Mouse (Mus musculus) CH12.LX (cell line): ENCODE results near the gene Mms19. TPM values are rescaled to one million over a fixed set of nuclear protein-coding genes. Genes with fewer than 3 reads are reported as not detected.

Experiments
- DNase-seq: peaks from one replicate; pipeline ENCODE4 v3.0.0-alpha.2; 2013; ENCODE audit errors: extremely low read depth
- H3K27ac ChIP-seq: 2 replicates; pipeline ENCODE4 v1.5.1; 2012; ENCODE audit warnings: low read depth, mild to moderate bottlenecking, control low read depth, moderate library complexity; ENCODE audit not compliant: insufficient read depth
- H3K27me3 ChIP-seq: replicated peaks from 2 replicates; pipeline ENCODE3; 2012; ENCODE audit warnings: inconsistent platforms
- H3K36me3 ChIP-seq, 2 experiments: replicated peaks in 1 of 2; 2 replicates each; pipeline versions ENCODE3 to v1.6.1; 2012; ENCODE audit warnings: inconsistent platforms in 1 of 2, low read length in 1 of 2, mild to moderate bottlenecking in 1 of 2, mixed read lengths in 1 of 2, moderate library complexity in 1 of 2; ENCODE audit not compliant: control insufficient read depth in 1 of 2, insufficient read depth in 1 of 2
- H3K4me1 ChIP-seq, 2 experiments: 2 replicates each; pipeline ENCODE4 v1.6.1; 2012; ENCODE audit warnings: inconsistent platforms in 1 of 2, moderate library complexity in 1 of 2; ENCODE audit not compliant: insufficient read depth in 2 of 2, control insufficient read depth in 1 of 2
- H3K4me2 ChIP-seq: 2 replicates; pipeline ENCODE4 v1.6.1; 2012; ENCODE audit warnings: low read depth, mild to moderate bottlenecking, control low read depth; ENCODE audit not compliant: poor library complexity, insufficient read depth, severe bottlenecking
- H3K4me3 ChIP-seq, 3 experiments: fragments of 150-350 bp in 1 of 3; sonication (generic) in 1 of 3; replicated peaks in 1 of 3; 2 replicates each; pipeline versions ENCODE3 to v1.5.1; 2011 to 2012; ENCODE audit warnings: low read depth in 2 of 3, low read length in 2 of 3, mild to moderate bottlenecking in 2 of 3, moderate library complexity in 2 of 3, control low read depth in 1 of 3, improper control_type of control experiment in 1 of 3, inconsistent platforms in 1 of 3, mixed read lengths in 1 of 3; ENCODE audit not compliant: poor library complexity in 1 of 3
- H3K79me2 ChIP-seq: replicated peaks from 2 replicates; pipeline ENCODE4 v1.6.1; 2012; ENCODE audit warnings: mild to moderate bottlenecking, moderate library complexity; ENCODE audit not compliant: control insufficient read depth, poor library complexity, insufficient read depth, severe bottlenecking; ENCODE audit errors: extremely low read depth
- H3K9ac ChIP-seq: 2 replicates; pipeline ENCODE4 v1.6.1; 2012; ENCODE audit warnings: low read depth, mild to moderate bottlenecking, control low read depth, moderate library complexity; ENCODE audit not compliant: insufficient read depth
- H3K9me3 ChIP-seq: replicated peaks from 2 replicates; pipeline ENCODE3; 2012; ENCODE audit warnings: low read length, inconsistent platforms, mixed read lengths
- CHD1 ChIP-seq: IDR thresholded peaks from 2 replicates; pipeline ENCODE4 v1.6.1; 2012; ENCODE audit warnings: low read depth, low read length, improper control_type of control experiment, inconsistent platforms
- E2F4 ChIP-seq: IDR thresholded peaks from 2 replicates; pipeline ENCODE4 v1.6.1; 2011; ENCODE audit warnings: low read depth, low read length, improper control_type of control experiment; ENCODE audit not compliant: insufficient replicate concordance
- ETS1 ChIP-seq: conservative IDR thresholded peaks from 2 replicates; pipeline ENCODE4 v1.6.1; 2012; ENCODE audit warnings: low read depth, mild to moderate bottlenecking, inconsistent platforms, low read length, improper control_type of control experiment, moderate library complexity
- HCFC1 ChIP-seq: IDR thresholded peaks from 2 replicates; pipeline ENCODE4 v1.6.1; 2012; ENCODE audit warnings: low read depth, mild to moderate bottlenecking, inconsistent platforms, low read length, improper control_type of control experiment
- IRF4 ChIP-seq: IDR thresholded peaks from 2 replicates; pipeline ENCODE4 v1.6.1; 2014; ENCODE audit warnings: low read depth, mild to moderate bottlenecking, inconsistent platforms, low read length, improper control_type of control experiment
- JUN ChIP-seq: IDR thresholded peaks from 2 replicates; pipeline ENCODE4 v1.6.1; 2011; ENCODE audit warnings: low read depth, mild to moderate bottlenecking, low read length, improper control_type of control experiment, moderate library complexity; ENCODE audit not compliant: insufficient read depth
- KAT2A ChIP-seq: IDR thresholded peaks from 2 replicates; pipeline ENCODE4 v1.6.1; 2012; ENCODE audit warnings: low read length, improper control_type of control experiment, inconsistent platforms; ENCODE audit not compliant: insufficient replicate concordance
- NRF1 ChIP-seq: IDR thresholded peaks from 2 replicates; pipeline ENCODE4 v1.6.1; 2014; ENCODE audit warnings: low read depth, mild to moderate bottlenecking, inconsistent platforms, low read length, improper control_type of control experiment, moderate library complexity
- PAX5 ChIP-seq: IDR thresholded peaks from 2 replicates; pipeline ENCODE4 v1.6.1; 2012; ENCODE audit warnings: low read length, inconsistent platforms, mixed read lengths
- POLR2AphosphoS2 ChIP-seq: IDR thresholded peaks from 2 replicates; pipeline ENCODE4 v1.6.1; 2011; ENCODE audit warnings: low read depth, low read length, improper control_type of control experiment
- RAD21 ChIP-seq: IDR thresholded peaks from 2 replicates; pipeline ENCODE4 v1.6.1; 2011; ENCODE audit warnings: low read depth, mild to moderate bottlenecking, low read length, improper control_type of control experiment, moderate library complexity
- SMC3 ChIP-seq: IDR thresholded peaks from 2 replicates; pipeline ENCODE4 v1.6.1; 2011; ENCODE audit warnings: low read depth, low read length, improper control_type of control experiment
- TBP ChIP-seq: conservative IDR thresholded peaks from 2 replicates; pipeline ENCODE4 v1.6.1; 2011; ENCODE audit warnings: low read depth, low read length, improper control_type of control experiment
- TCF12 ChIP-seq: IDR thresholded peaks from 2 replicates; pipeline ENCODE4 v1.6.1; 2014; ENCODE audit warnings: low read depth, mild to moderate bottlenecking, inconsistent platforms, low read length, improper control_type of control experiment
- UBTF ChIP-seq: IDR thresholded peaks from 2 replicates; pipeline ENCODE4 v1.6.1; 2012; ENCODE audit warnings: low read depth, mild to moderate bottlenecking, inconsistent platforms, low read length, improper control_type of control experiment, moderate library complexity
- USF1 ChIP-seq: IDR thresholded peaks from 2 replicates; pipeline ENCODE4 v1.6.1; 2014; ENCODE audit warnings: low read depth, mild to moderate bottlenecking, inconsistent platforms, low read length, improper control_type of control experiment
- ZKSCAN1 ChIP-seq: IDR thresholded peaks from 2 replicates; pipeline ENCODE4 v1.6.1; 2012; ENCODE audit warnings: low read depth, inconsistent platforms, low read length, improper control_type of control experiment, borderline replicate concordance
- ZMIZ1 ChIP-seq: IDR thresholded peaks from 2 replicates; pipeline ENCODE4 v1.6.1; 2012; ENCODE audit warnings: low read depth, mild to moderate bottlenecking, inconsistent platforms, low read length, improper control_type of control experiment
- dilution Hi-C: fragments of 300-500 bp; cut with MboI; formaldehyde crosslinking; loops from 2 replicates; pipeline ENCODE4 v1.14.3; 2020; ENCODE audit warnings: low sequenced_read_pairs; ENCODE audit not compliant: extremely low pct_unique_long_range_greater_than_20kb, extremely low pct_ligation_motif_present
- in situ Hi-C: fragments of 300-500 bp; cut with MboI; formaldehyde crosslinking; loops from 3 replicates; pipeline ENCODE4 v1.14.3; 2019; ENCODE audit warnings: low sequenced_read_pairs, low pct_ligation_motif_present, low pct_unique_long_range_greater_than_20kb, mixed read lengths
- polyA plus RNA-seq: library from polyadenylated mRNA; unstranded; fragments of >175 nt; gene quantifications from 2 replicates; pipeline ENCODE4 v1.2.1, GENCODE M21; 2012; ENCODE audit warnings: low read depth; ENCODE audit not compliant: insufficient read length
- total RNA-seq, 2 experiments: library from RNA; depleted of rRNA; stranded (reverse); fragments of 300-350 nt in 1 of 2; fragments of >200 nt in 1 of 2; gene quantifications; 2 replicates each; pipeline ENCODE4 v1.2.3; 2012 to 2014

The Mms19 gene
- total and polyA plus RNA-seq, 3 experiments, result 32.1 to 46.3 (median 43.3) TPM

DNA sequence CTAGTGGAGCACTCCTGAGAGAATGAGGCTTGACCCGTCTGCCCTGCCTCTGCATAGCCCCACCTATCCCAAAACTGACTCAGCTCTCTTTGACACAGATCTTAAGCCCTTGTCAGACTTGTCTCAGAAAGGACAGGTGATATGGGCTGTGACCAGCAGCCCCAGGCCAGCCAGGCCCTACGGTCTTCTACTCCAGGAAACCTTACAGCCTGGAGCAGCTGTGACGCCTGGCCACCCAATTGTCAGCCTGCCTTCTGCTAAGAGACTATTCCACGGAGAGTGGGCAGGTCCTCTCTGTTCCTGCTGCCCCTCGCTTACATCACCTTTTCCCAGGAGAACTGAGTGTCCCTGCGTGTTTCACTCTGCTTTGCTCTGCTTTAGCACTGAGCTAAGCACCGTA lies 30.2 kb upstream of the Mms19 start:
- in situ Hi-C loops, result no loop called here
- no peaks in the 10 kb centered on the region for H3K79me2 ChIP-seq
- H3K9ac ChIP-seq, result no peak overlapping the region
- no peaks in the 10 kb centered on the region for H3K27me3 ChIP-seq
- dilution Hi-C loops, result no loop called here
- H3K36me3 ChIP-seq, result no peaks in the 10 kb centered on the region
- DNase-seq, result no peak
- no peak overlapping the region for H3K27ac ChIP-seq
- no peaks in the 10 kb centered on the region for H3K9me3 ChIP-seq
- no peak overlapping the region for H3K4me2 ChIP-seq
- H3K4me3 ChIP-seq, result no peak overlapping the region
- peaks cover 0 to 2% of the 10 kb centered on the region in 2 experiments; a peak in 3 of 4 replicates for H3K4me1 ChIP-seq
- TF ChIP-seq UBTF, result no peak

DNA sequence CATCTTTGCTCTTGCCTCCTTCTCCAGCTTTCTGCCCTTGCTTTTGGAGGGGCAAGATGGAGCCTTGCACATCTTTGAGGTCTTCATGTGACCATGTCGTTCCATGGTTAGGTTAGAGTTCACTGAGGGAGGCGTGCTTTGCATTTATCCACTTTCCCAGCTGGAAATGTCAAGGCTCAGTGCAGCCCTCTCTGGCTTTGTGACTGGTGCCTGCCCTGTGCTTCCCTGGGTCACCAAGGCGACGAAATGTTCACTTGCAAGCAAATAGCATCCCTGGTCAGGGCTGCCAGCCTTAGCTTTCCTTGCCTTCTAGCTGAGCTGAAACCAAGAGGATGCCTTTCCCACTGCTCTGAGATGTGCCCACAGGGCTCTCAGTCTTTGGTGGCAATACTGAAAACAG lies 29.5 kb upstream of the Mms19 start:
- H3K9ac ChIP-seq, result no peak overlapping the region
- dilution Hi-C loops, result no loop called here

DNA sequence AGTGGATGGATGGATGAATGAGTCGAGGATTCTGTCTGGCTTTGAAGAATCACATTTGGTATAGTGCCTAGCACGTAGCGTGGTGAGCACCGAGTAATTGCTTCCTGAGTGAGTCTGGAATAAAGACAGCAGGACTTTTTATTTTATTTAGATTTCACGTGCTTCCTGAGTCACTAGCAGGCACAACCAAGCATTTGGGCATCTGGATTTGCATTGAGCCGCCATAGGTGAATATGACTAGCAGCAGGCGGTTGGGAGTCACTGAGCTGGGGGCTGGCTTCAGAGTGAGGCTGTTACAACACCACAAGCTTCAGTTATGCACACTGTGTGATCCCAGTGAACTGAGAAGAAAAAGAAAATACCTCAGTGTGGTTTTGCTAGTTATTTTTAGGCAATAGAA lies 28.1 kb upstream of the Mms19 start:
- no peaks in the 10 kb centered on the region for H3K27me3 ChIP-seq
- H3K4me1 ChIP-seq, result peaks cover 4 to 13% of the 10 kb centered on the region in 2 experiments; a peak in 3 of 4 replicates
- no peak overlapping the region for H3K9ac ChIP-seq
- no peak for DNase-seq
- in situ Hi-C loops (no loop called here), dilution Hi-C loops (no loop called here)
- TF ChIP-seq TCF12, result no peak
- no peak for TF ChIP-seq ETS1
- no peak for TF ChIP-seq IRF4
- no peak for TF ChIP-seq NRF1
- TF ChIP-seq USF1, result no peak
- TF ChIP-seq E2F4, result no peak
- TF ChIP-seq ZKSCAN1, result no peak
- no peak for TF ChIP-seq SMC3
- TF ChIP-seq UBTF, result no peak
- no peak for TF ChIP-seq POLR2AphosphoS2
- TF ChIP-seq ZMIZ1, result no peak
- no peak for TF ChIP-seq PAX5
- no peak for TF ChIP-seq JUN
- TF ChIP-seq TBP, result no peak
- H3K79me2 ChIP-seq, result no peaks in the 10 kb centered on the region
- H3K4me3 ChIP-seq, result no peak overlapping the region
- H3K27ac ChIP-seq, result no peak overlapping the region
- H3K4me2 ChIP-seq, result no peak overlapping the region
- H3K9me3 ChIP-seq, result no peaks in the 10 kb centered on the region
- H3K36me3 ChIP-seq, result no peaks in the 10 kb centered on the region

More for the DNA sequence above, 29.5 kb upstream of the Mms19 start:
- Histone ChIP-seq H3K27ac (no peak overlapping the region), H3K4me1 (peaks cover 4 to 9% of the 10 kb centered on the region in 2 experiments; a peak in 3 of 4 replicates), H3K9me3 (no peaks in the 10 kb centered on the region), H3K27me3 (no peaks in the 10 kb centered on the region), H3K79me2 (no peaks in the 10 kb centered on the region), H3K4me3 (no peak overlapping the region), H3K36me3 (no peaks in the 10 kb centered on the region), H3K4me2 (no peak overlapping the region)
- in situ Hi-C loops, result no loop called here
- no peak for DNase-seq
- TF ChIP-seq NRF1 (no peak), HCFC1 (no peak), ETS1 (no peak), CHD1 (no peak), ZKSCAN1 (no peak), KAT2A (no peak), RAD21 (no peak)
